Mouse (Mus musculus): ENCODE data around the gene Olfr924.

DNA sequence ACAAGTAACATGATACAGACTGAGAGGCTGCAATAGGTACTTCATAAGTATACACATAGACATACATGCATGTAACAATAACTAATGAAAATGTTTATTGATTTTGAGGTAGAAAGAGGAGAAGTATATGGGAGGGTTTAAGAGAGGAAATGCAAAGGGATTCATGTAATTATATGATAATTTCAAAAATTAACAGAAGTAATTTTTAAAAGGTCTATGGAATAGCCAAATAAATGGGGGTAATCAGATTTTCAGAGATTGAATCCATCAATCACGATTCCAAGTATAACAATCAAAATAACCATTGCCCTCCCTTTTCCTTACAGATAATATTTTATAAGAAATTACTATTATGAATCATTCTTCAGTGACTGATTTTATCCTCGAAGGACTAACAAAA, 32.6 kb downstream of the Olfr924 start, which contains the start of gene Olfr926:
- TF ChIP-seq CTCF (IDR thresholded peaks at IDR 0.05; ENCODE audit: borderline replicate concordance, insufficient read depth, low read length) (no peak), POLR2A (IDR thresholded peaks at IDR 0.05; ENCODE audit: low read depth, low read length) (no peak)
